Mouse (Mus musculus) olfactory bulb, adult 2 months (tissue): Measurements from ENCODE around the gene Batf2. TPM values are rescaled to one million over a fixed set of nuclear protein-coding genes. Genes with fewer than 3 reads are reported as not detected.
A peak's percentile ranks its signal among the peaks of the same experiment; 100 is the strongest.
"Not testable (repeated sequence)": the region's sequence is repeated elsewhere in the genome, so short reads cannot be mapped to it uniquely, and the experiment has no call there.

Experiments
- H3K27ac ChIP-seq: fragments of 200-500 bp; 2 replicates; pipeline ENCODE4 v1.5.1; 2012; ENCODE audit warnings: low read depth, low read length; ENCODE audit not compliant: insufficient read depth
- H3K4me1 ChIP-seq: fragments of 200-500 bp; 2 replicates; pipeline ENCODE4 v1.6.1; 2012; ENCODE audit warnings: low read length; ENCODE audit not compliant: control insufficient read depth, insufficient read depth
- H3K4me3 ChIP-seq: fragments of 200-500 bp; 2 replicates; pipeline ENCODE4 v1.5.1; 2012; ENCODE audit warnings: mild to moderate bottlenecking, low read depth, low read length, moderate library complexity; ENCODE audit not compliant: insufficient read depth
- CTCF ChIP-seq: fragments of 200-500 bp; IDR thresholded peaks from 2 replicates; pipeline ENCODE4 v1.5.1; 2012; ENCODE audit warnings: low read depth, mild to moderate bottlenecking, low read length, moderate library complexity; ENCODE audit not compliant: insufficient read depth
- POLR2A ChIP-seq: fragments of 200-500 bp; IDR thresholded peaks from 2 replicates; pipeline ENCODE4 v1.6.1; 2012; ENCODE audit warnings: mild to moderate bottlenecking, low read depth, low read length, moderate library complexity; ENCODE audit not compliant: insufficient read depth
- WGBS: fragments of 180-500 bp; shearing (Covaris S2); methylation state at CpG from one replicate; pipeline ENCODE4 v1.1.7; 2018; 5-methylcytosine and 5-hydroxymethylcytosine counted together
- polyA plus RNA-seq: library from polyadenylated mRNA; stranded (reverse); fragments of >200 nt; gene quantifications from 2 replicates; pipeline ENCODE4 v1.2.4, GENCODE M21; 2012; ENCODE audit warnings: low replicate concordance; ENCODE audit not compliant: missing spikeins, insufficient read depth, insufficient read length

The Batf2 gene
- polyA plus RNA-seq, 1 experiment, result not detected

DNA sequence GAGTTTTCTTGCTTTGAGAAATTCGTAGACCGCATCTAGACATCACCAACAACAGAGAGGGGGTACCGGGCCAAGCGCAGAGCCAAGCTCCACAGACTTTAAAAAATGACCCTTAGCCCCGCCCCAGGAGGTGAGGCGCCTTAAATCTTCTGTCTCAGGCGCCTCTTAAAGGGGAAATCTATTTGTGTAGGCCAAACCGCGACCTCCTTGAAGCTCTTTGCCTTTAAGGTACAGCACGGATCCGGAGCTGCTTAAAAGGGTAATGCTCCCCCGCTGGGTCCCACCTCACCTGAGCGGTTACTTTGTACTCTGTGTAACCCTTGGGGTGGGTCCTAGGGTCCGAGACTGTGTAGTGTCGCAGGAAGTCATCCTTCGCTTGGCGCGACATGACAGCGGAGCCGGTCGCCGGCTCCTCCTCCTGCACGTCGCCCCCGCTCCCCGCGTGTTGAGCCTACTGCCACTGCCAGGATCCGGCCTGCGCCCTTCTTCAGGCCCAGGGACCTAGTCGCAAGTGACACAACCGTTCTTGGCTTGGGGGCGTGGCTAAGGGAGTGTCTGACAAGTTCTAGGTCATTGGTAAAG lies 12.9 kb upstream of the Batf2 start, which contains the start of gene Snx15:
Gene Snx15, minus strand, starts transcription at position 545 of the 582 bp plus-strand sequence.
- no peak for TF ChIP-seq CTCF
- peak; percentile 49; the same call in 1 of the 2 replicates for TF ChIP-seq POLR2A
- Histone ChIP-seq H3K4me3 (peak within 1 kb of the TSS; percentile 82), H3K27ac (peak within 1 kb of the TSS; percentile 95), H3K4me1 (no peaks in the 10 kb centered on the region)
- WGBS, result under 1% methylated on average over 32 of the region's 32 CpGs

DNA sequence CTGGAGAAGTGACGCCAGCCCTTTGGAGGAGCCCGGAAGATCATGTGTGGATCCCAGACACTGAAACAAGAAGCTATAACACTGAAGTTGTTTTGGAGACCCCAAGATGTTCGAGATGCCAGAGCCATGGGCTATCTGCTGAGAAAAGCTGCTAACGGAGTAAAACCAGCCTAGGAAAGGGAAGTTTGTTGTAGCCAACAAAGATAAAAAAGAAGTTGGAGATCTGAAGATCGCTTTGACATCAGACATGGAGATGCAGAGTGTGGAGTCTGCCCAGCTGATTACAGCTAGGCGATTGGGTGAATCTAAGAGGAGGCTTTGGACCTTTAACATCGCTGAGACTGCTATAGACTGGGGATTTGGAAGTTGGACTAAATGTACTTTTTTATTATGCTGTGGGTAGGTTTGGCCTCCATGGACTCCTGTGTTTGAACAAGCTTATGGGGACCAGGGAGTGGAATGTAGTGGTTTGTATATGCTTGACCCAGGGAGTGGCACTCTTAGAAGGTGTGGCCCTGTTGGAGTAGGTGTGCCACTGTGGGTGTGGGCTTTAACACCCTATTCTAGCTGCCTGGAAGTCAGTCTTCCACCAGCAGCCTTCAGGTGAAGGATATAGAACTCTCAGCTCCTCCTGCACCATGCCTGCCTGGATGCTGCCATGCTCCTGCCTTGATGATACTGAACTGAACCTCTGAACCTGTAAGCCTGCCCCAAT lies 10.2 kb upstream of the Batf2 start:
- H3K4me3 ChIP-seq, H3K4me1 ChIP-seq, H3K27ac ChIP-seq: not testable (repeated sequence)
- 79% methylated on average over 7 of the region's 7 CpGs for WGBS

DNA sequence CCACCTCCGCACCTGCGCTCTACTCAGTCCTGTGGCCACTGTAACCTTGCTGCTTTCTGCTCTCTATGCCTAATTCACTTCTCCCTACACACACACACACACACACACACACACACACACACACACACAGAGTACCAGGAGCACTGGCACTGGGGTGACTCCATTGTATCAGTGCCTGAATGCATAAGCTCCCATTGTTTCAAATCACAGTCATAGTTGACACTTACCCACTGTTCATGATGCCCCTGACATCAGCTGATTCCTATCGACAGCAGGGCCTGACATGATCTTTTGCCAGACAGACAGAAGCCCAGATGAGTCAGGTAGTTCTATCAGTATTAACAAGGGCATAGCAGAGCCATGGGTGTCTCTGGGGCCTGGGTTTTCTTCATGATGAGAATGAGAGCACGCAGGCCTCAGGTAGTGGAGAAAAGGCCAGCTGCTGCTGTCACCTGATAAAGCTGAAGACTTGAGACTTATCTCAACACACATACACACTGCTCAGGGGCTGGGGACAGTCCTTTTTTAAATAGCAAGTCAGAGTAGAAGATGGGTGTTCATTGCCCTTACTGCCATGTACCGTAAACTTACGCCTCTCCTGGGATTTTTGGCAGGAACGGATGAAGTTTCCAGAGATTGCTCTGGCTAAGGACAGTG lies 8.5 kb upstream of the Batf2 start:
- no peak for TF ChIP-seq CTCF
- no peak for TF ChIP-seq POLR2A
- 80% methylated on average over 7 of the region's 7 CpGs for WGBS
- Histone ChIP-seq H3K4me3 (no peak overlapping the region), H3K4me1 (no peaks in the 10 kb centered on the region), H3K27ac (no peak overlapping the region)

DNA sequence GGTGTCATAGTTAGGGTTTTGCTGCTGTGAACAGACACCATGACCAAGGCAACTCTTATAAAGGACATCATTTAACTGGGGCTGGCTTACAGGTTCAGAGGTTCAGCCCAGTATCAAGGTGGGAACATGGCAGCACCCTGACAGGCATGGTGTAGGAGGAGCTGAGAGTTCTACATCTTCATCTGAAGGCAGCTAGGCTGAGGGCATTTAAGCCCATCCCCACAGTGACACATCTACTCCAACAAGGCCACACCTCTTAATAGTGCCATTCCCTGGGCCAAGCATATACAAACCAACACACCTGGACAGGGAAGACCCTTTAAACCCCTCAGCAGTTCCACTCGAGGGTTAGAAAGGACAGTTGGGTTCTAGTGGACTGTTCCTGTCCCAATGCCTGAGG lies 7.6 kb upstream of the Batf2 start:
- 39% methylated on average over 1 of the region's 1 CpGs for WGBS
- H3K4me3 ChIP-seq, H3K27ac ChIP-seq, H3K4me1 ChIP-seq: not testable (repeated sequence)

DNA sequence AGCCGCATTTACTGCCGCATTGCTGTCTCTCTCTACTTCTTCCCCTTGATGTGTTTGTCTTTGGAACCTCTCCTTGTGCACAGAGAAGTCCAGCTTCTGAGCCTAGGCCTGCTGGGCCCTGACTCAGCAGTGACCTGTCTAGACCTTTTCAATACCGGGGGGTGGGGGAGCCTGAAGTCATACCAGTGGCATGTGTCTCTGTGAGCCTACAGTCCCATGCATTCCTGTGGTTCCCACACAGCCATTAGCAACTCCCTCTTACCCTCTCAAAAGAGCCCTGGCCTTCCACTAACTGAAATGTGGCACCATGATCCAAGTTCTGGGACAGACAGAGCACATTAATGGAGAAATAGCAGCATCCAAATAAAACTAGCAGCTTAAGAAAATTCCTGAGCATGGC lies 4.4 kb upstream of the Batf2 start:
- Histone ChIP-seq H3K4me3 (no peak overlapping the region), H3K27ac (no peak overlapping the region), H3K4me1 (peaks cover 11% of the 10 kb centered on the region)
- WGBS, result 84% methylated on average over 3 of the region's 3 CpGs
- no peak for TF ChIP-seq POLR2A
- TF ChIP-seq CTCF, result no peak

DNA sequence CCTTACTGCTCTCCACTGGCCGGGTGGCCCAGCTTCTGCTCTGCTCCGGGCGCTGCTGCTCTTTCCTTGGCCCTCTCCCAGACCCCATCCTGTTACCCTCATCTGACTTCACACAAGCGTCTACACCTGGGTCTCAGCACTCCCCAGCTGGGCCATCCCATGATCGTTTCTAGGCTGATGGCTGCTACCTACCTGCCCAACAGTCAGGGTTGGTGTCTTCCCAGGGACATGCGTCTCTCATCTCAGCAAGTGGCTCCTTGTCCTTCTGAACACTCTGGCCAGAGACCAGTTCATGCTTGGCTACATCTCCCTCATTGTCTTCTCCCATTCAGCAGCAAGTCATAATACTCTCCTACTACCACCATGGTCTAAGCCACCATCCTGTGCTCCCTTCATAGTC lies 1.1 kb upstream of the Batf2 start:
- 87% methylated on average over 6 of the region's 6 CpGs for WGBS
- TF ChIP-seq CTCF (no peak), POLR2A (no peak)
- Histone ChIP-seq H3K27ac (no peak overlapping the region), H3K4me1 (peaks cover 11% of the 10 kb centered on the region), H3K4me3 (peak overlapping the region; percentile 14; the same call in 1 of the 2 replicates)

DNA sequence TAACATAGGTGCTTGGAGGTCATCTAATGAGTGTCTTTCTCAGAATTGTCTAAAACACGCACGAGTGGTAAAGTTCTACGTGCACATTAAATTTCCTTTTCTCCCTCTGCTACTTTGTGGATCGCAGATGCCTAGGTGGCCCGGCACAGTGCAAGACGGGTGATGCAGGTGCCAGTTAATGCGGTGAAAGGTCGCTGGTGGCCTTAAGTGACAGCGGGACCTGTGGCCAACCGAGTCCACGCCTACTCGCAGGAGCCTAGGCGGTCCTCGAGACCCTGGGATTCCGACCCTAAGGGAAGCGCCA lies 457 bp upstream of the Batf2 start:
- TF ChIP-seq CTCF, result no peak
- no peak for TF ChIP-seq POLR2A
- WGBS, result under 1% methylated on average over 16 of the region's 16 CpGs
- Histone ChIP-seq H3K4me1 (peaks cover 11% of the 10 kb centered on the region), H3K27ac (peak overlapping the region; percentile 86), H3K4me3 (peak overlapping the region; percentile 73)

DNA sequence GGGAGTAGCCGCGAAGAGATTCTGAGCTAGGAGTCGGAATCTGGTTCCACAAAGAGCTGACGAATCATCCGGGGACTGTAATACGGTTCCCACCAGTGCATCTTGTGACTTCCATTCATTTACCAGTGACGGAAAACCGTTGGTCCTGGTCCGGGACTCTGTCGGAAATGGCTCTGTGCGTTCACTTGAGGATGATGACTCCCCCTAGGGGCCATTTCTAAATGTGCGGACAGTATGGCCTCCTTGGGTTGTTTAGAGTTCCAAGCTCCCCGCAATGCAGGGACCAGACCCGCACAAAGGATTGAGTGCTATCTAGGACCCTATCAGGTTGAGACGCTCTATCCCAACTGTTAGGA lies 589 bp downstream of the Batf2 start, which contains the start of gene Arl2:
Gene Arl2, minus strand, starts transcription at position 155 of the 356 bp plus-strand sequence.
- Histone ChIP-seq H3K27ac (peak within 1 kb of the TSS; percentile 98), H3K4me3 (peak within 1 kb of the TSS; percentile 73), H3K4me1 (peaks cover 11% of the 10 kb centered on the region)
- whole genome bisulfite sequencing, result 0% methylated on average over 15 of the region's 15 CpGs
- no peak for TF ChIP-seq POLR2A
- no peak for TF ChIP-seq CTCF

DNA sequence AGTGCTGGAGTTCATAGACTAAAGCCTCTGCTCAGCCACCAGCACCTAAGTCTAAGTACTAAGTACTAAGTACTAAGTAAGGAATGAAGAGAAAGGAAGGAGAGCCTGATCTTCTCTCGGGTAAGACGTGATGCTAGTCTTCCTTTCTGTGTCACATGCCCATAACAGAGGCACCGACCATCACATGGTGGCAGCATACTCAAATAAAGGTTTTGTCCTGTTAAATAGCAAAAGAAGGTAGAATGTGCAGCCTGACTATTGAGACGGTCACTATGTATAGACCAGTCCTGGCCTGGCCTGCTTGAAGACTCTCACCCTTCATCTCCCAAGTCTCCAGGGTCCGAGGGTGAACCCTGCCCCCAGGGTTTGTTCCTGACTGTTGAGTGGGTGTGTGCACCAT lies 4.1 kb downstream of the Batf2 start:
- no peak overlapping the region for H3K27ac ChIP-seq
- no peak overlapping the region for H3K4me3 ChIP-seq
- TF ChIP-seq CTCF, result no peak
- TF ChIP-seq POLR2A, result no peak
- peaks cover 2% of the 10 kb centered on the region for H3K4me1 ChIP-seq
- WGBS, result 81% methylated on average over 5 of the region's 5 CpGs
